Mouse (Mus musculus) spleen, adult 2 months (tissue): ENCODE measurements around the gene Rb1. TPM values are rescaled to one million over a fixed set of nuclear protein-coding genes. Genes with fewer than 3 reads are reported as not detected.

ENCODE experiments used
- DNase-seq, 2 experiments: peaks; one replicate each; pipeline versions ENCODE4 v3.0.0 to v3.0.0-alpha.2; 2012 to 2021; ENCODE audit warnings: low spot score in 2 of 2, low read depth in 1 of 2
- H3K27ac ChIP-seq: fragments of 200-500 bp; 2 replicates; pipeline ENCODE4 v1.5.1; 2012; ENCODE audit warnings: low read length, inconsistent platforms; ENCODE audit not compliant: insufficient read depth
- H3K27me3 ChIP-seq: fragments of 200-500 bp; 2 replicates; pipeline ENCODE4 v1.6.1; 2012; ENCODE audit warnings: mild to moderate bottlenecking, moderate library complexity, low read length, inconsistent platforms; ENCODE audit not compliant: control insufficient read depth, insufficient read depth
- H3K36me3 ChIP-seq: fragments of 200-500 bp; 2 replicates; pipeline ENCODE4 v1.6.1; 2012; ENCODE audit warnings: mild to moderate bottlenecking, low read length, inconsistent platforms; ENCODE audit not compliant: control insufficient read depth, insufficient read depth
- H3K4me1 ChIP-seq: fragments of 200-500 bp; 2 replicates; pipeline ENCODE4 v1.6.1; 2011; ENCODE audit warnings: inconsistent platforms; ENCODE audit not compliant: control insufficient read depth, insufficient read depth, insufficient read length
- H3K4me3 ChIP-seq: fragments of 200-500 bp; 2 replicates; pipeline ENCODE4 v1.5.1; 2011; ENCODE audit warnings: mild to moderate bottlenecking, inconsistent platforms; ENCODE audit not compliant: insufficient read depth, insufficient read length; ENCODE audit errors: extremely low read depth
- CTCF ChIP-seq: fragments of 200-500 bp; IDR thresholded peaks from 2 replicates; pipeline ENCODE4 v1.5.1; 2011; ENCODE audit warnings: mild to moderate bottlenecking, inconsistent platforms; ENCODE audit not compliant: insufficient read depth, insufficient read length, insufficient replicate concordance; ENCODE audit errors: extremely low read depth
- POLR2A ChIP-seq: fragments of 200-500 bp; IDR thresholded peaks from 2 replicates; pipeline ENCODE4 v1.6.1; 2011; ENCODE audit warnings: low read depth, low read length, inconsistent platforms
- WGBS: fragments of 180-500 bp; shearing (Covaris S2); methylation state at CpG from one replicate; pipeline ENCODE4 v1.1.7; 2018; 5-methylcytosine and 5-hydroxymethylcytosine counted together
- polyA plus RNA-seq: library from polyadenylated mRNA; depleted of rRNA; stranded (reverse); fragments of >200 nt; gene quantifications from 2 replicates; pipeline ENCODE4 v1.2.3, GENCODE M21; 2012

Gene Rb1
- polyA plus RNA-seq, 1 experiment: 5.2 TPM

DNA sequence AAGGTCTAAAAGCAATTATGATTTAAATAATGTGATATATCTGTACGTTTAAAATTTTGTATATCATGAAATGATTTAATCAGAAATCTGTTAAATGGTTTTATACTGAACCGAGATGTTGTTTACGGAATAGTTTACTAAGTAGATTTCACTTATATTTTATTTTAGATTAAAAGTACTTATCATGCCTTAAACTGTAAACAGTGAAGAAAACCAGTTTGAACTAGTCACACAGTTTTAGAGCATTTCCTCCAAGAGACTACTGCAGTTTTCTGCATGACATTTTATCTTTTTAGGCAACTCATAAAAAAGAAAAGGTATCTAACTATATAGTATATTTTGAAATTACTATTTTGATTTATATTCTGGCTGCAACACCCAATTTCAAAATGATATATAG is 85.8 kb downstream of the Rb1 start:
- H3K4me3 ChIP-seq: no peak overlapping the region; the same call in 1 of the 2 replicates

GRCm38 (mm10) chr14:73239291-73239690 is 86.3 kb downstream of the Rb1 start:
- no peak for TF ChIP-seq POLR2A
- TF ChIP-seq CTCF: no peak
- Histone ChIP-seq H3K27ac (peak overlapping the region; percentile 91), H3K27me3 (no peaks in the 10 kb centered on the region), H3K4me1 (peaks cover 3% of the 10 kb centered on the region; the same call in 1 of the 2 replicates), H3K36me3 (peaks cover 1% of the 10 kb centered on the region; the same call in 1 of the 2 replicates), H3K4me3 (peak overlapping the region; percentile 82)
- no peak for DNase-seq
- WGBS: under 1% methylated on average over 6 of the region's 6 CpGs

More for the DNA sequence above, 85.8 kb downstream of the Rb1 start:
- WGBS: 30% methylated on average over 3 of the region's 3 CpGs
- Histone ChIP-seq H3K27me3 (no peaks in the 10 kb centered on the region), H3K36me3 (peaks cover 1% of the 10 kb centered on the region; the same call in 1 of the 2 replicates), H3K4me1 (peaks cover 2% of the 10 kb centered on the region; the same call in 1 of the 2 replicates), H3K27ac (no peak overlapping the region)
- TF ChIP-seq CTCF: no peak
- TF ChIP-seq POLR2A: no peak
- DNase-seq: no peak

- Histone ChIP-seq H3K27me3 (no peaks in the 10 kb centered on the region), H3K36me3 (peaks cover 1% of the 10 kb centered on the region; the same call in 1 of the 2 replicates), H3K4me1 (peaks cover 2% of the 10 kb centered on the region; the same call in 1 of the 2 replicates), H3K27ac (peak overlapping the region; percentile 91), H3K4me3 (peak overlapping the region; percentile 82)
- under 1% methylated on average over 20 of the region's 20 CpGs for WGBS
- DNase-seq: peak in 1 of 2 experiments; percentile 40
- TF ChIP-seq CTCF (no peak), POLR2A (peak; percentile 25)
Measured at GRCm38 (mm10) chr14:73238498-73239250, 86.9 kb downstream of the Rb1 start.

- TF ChIP-seq CTCF: no peak
- TF ChIP-seq POLR2A: peak; percentile 75
- DNase-seq: peak in 1 of 2 experiments; percentile 23
Measured at GRCm38 (mm10) chr14:73237848-73238321, 87.7 kb downstream of the Rb1 start, which contains the start of gene Lpar6. TSS of gene Lpar6 (plus strand) at chr14:73237895.

DNA sequence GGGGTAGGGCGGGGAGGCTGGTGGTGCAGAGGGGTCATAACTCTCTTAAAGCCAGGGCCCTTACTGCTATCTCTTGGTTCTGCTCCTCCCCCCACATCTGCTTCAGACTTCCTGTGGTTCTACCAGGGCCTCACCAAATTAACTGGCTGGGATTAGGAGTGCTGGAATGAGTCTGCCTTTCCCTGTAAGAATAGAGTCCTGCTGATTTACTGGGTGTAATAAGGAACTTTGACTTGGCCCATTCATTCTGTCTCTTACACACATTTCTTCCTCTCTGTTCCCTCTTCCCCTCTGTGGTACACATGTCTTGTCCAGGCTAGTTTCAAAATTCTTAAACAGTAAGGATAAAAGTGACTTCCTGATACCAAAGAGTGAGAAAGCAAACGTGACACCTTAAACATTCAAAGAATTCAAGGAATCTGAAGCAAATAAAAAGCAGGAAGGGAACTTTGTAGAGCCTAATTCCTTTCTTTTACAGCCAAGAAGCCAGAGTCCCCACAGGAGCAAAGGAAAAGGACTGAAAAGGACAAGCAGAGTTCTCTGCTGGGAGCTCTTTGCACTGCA is 91.1 kb downstream of the Rb1 start:
- Histone ChIP-seq H3K27ac (no peak overlapping the region), H3K4me3 (no peak overlapping the region), H3K4me1 (peaks cover 2% of the 10 kb centered on the region; the same call in 1 of the 2 replicates), H3K27me3 (no peaks in the 10 kb centered on the region), H3K36me3 (0 out of 2 replicates have a peak, but pooled peaks cover 1% of the 10 kb centered on the region)
- TF ChIP-seq CTCF: no peak
- TF ChIP-seq POLR2A: no peak
- 42% methylated on average over 2 of the region's 2 CpGs for WGBS
- no peak for DNase-seq

More at GRCm38 (mm10) chr14:73237848-73238321, 87.7 kb downstream of the Rb1 start, which contains the start of gene Lpar6:
- H3K27ac ChIP-seq: peak within 1 kb of the TSS; percentile 91
- no peaks in the 10 kb centered on the region for H3K27me3 ChIP-seq
- peak within 1 kb of the TSS; percentile 82 for H3K4me3 ChIP-seq
- H3K4me1 ChIP-seq: peaks cover 2% of the 10 kb centered on the region; the same call in 1 of the 2 replicates
- under 1% methylated on average over 19 of the region's 19 CpGs for WGBS
- H3K36me3 ChIP-seq: peaks cover 1% of the 10 kb centered on the region; the same call in 1 of the 2 replicates

DNA sequence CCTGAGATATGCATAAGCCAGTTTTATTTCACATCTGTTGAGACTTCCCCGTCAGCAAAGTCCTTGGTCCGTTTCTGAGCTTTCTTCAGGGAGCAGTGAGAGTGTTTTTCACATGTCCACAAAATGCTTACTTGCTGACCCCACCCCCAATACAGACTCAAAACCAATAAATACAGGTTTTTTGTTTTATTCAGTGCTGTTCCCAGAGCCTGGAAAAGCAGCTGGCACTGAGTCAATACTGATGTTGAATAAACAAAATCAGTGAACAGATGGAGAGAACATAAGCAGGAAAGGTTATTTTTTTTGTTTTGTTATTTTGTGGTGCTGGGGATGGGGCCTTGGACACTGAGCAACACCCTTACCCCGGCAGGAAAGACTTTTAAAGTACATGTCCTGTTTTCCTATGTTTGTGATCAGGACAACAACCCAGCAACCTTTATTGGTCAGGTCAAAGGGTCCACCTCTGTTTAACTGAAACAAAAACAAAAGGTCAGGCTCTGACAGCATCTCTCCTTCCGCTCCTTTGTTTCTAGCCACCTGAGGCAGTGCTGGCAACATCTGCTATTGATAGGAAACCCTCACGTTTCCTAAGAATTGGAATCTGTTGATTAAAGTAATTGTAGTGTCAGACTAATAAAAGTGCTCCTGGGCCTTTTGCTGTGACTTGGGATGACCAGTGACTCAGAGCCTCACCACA is 94.2 kb downstream of the Rb1 start:
- no peak for TF ChIP-seq POLR2A
- no peak for TF ChIP-seq CTCF
- 70% methylated on average over 5 of the region's 5 CpGs for WGBS
- DNase-seq: no peak
- Histone ChIP-seq H3K4me1 (peaks cover 2% of the 10 kb centered on the region; the same call in 1 of the 2 replicates), H3K4me3 (no peak overlapping the region), H3K27ac (no peak overlapping the region), H3K27me3 (no peaks in the 10 kb centered on the region), H3K36me3 (0 out of 2 replicates have a peak, but pooled peaks cover 1% of the 10 kb centered on the region)
